Mouse (Mus musculus) telencephalon, adult 2 months (tissue): ENCODE data around the gene Sntn.

Source experiments
- DNase-seq: peaks from one replicate; pipeline ENCODE4 v3.0.0-alpha.2; 2011; ENCODE audit warnings: low read depth, low spot score

Sntn gene

GRCm38 (mm10) chr14:13670576-13670975 is at the start of gene Sntn:
Gene Sntn, plus strand, starts transcription at chr14:13670876.
- no peak for DNase-seq

DNA sequence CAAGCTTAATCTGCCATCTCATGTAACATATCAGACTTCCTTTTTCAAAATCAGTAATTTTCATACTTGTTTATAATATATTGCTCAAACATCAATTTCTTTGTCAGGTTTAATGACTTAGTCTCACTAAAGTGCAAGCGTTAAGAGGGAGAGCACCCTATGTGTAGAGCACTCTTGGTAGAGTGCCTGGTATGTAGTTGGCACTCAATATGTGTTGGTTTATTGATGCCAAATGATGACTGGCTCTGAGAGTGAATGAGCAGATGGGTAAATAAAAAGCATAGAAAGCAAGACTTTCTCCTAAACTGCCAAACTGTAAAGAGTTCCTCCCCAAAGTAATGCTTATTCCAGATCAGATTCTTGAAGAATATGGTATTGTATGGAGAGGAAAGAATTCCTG is 20.8 kb upstream of the Sntn start:
- no peak for DNase-seq

DNA sequence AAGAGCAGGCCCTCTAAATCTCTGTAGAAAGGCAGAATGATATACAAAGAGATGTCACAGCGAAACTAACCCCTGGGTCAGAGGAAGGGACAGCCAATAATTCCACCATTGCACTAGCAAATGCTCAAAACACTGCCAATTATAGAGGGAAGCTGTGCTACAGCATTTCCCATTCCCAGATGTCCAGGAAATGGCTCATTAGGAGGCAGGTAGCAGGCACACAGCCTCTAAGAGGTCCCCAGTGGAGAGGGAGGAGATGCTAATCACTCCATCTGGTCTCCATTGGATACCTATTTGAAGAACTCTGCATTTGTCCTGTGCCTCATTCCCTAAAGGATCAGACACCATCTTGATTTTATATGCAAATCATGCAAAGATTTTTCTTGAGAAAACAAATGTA is 19.6 kb upstream of the Sntn start:
- DNase-seq: no peak

GRCm38 (mm10) chr14:13651541-13652298 is 19.0 kb upstream of the Sntn start:
- peak; percentile 11 for DNase-seq

DNA sequence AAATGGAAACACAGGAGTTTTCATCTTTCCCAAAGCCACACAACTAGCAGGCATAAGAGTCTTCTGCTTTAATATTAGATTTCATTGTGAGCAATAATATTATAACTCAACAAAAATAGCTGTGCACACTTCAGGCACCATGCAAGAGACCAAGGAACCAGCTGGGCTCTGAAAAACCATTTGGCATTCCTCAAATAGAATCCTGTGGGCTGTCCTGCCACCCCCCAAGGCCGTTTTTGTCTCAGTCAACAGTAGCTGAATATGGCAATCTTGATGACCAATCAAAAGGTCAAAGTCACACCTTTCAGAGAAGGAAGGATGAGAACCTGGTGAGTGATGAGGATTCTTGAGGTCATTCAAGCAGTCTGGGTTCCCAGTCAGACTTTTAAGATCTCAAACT is 16.0 kb downstream of the Sntn start:
- peak; percentile 47 for DNase-seq

DNA sequence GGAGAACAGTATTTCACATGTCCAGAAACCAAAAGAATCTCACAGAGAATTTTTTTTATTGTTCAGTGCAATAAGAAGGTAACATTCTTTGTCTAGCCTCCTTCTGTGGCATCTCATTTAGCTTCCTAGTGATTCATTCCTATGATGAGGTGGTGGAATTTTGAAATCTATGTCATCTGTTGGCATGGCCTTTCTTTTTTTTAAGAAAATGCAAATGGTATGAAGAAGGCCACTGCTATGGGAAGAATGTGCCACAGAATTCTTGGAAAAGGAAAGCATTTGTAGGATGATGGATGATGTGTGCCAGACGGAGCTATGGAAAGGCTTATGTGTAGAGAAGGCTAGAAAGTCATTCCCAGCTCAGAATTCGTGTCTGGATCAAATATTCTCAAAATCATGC is 19.8 kb downstream of the Sntn start:
- peak; percentile 38 for DNase-seq

GRCm38 (mm10) chr14:13732263-13732662 is 61.6 kb downstream of the Sntn start:
- no peak for DNase-seq
